Mouse (Mus musculus) heart, embryonic 16.5 days (tissue): Measurements from ENCODE around the gene Cox5a. TPM values are rescaled to one million over a fixed set of nuclear protein-coding genes. Genes with fewer than 3 reads are reported as not detected.

Source experiments
- ATAC-seq: fragments of 200-750 bp; cut with Nextera tagmentation; replicated peaks from 2 replicates; pipeline ENCODE4 v1.8.0; 2017; ENCODE audit warnings: moderate number of reproducible peaks; ENCODE audit not compliant: insufficient read depth, low FRiP score; ENCODE audit errors: extremely low read depth
- H3K27ac ChIP-seq: fragments of 300-500 bp; sonication (generic); 2 replicates; pipeline ENCODE4 v1.5.1; 2014; ENCODE audit warnings: mild to moderate bottlenecking, low read length, control low read depth, moderate library complexity
- H3K27me3 ChIP-seq: fragments of 300-500 bp; sonication (generic); 2 replicates; pipeline ENCODE4 v1.6.1; 2014; ENCODE audit warnings: low read length, mixed read lengths; ENCODE audit not compliant: control insufficient read depth, insufficient read depth
- H3K36me3 ChIP-seq: fragments of 300-500 bp; sonication (generic); 2 replicates; pipeline ENCODE4 v1.6.1; 2014; ENCODE audit not compliant: control insufficient read depth, insufficient read depth
- H3K4me1 ChIP-seq: fragments of 300-500 bp; sonication (generic); 2 replicates; pipeline ENCODE4 v1.6.1; 2014; ENCODE audit warnings: low read length, mixed read lengths; ENCODE audit not compliant: control insufficient read depth, insufficient read depth
- H3K4me2 ChIP-seq: fragments of 300-500 bp; sonication (generic); 2 replicates; pipeline ENCODE4 v1.6.1; 2014; ENCODE audit warnings: low read depth, mild to moderate bottlenecking, control low read depth, low read length
- H3K4me3 ChIP-seq: fragments of 300-500 bp; sonication (generic); 2 replicates; pipeline ENCODE4 v1.5.1; 2014; ENCODE audit warnings: mild to moderate bottlenecking, control low read depth, low read length
- H3K9ac ChIP-seq: fragments of 300-500 bp; sonication (generic); 2 replicates; pipeline ENCODE4 v1.6.1; 2014; ENCODE audit warnings: low read length, control low read depth
- H3K9me3 ChIP-seq: fragments of 300-500 bp; sonication (generic); replicated peaks from 2 replicates; pipeline ENCODE4 v1.6.1; 2016; ENCODE audit warnings: low read length; ENCODE audit not compliant: control insufficient read depth
- WGBS: fragments of 180-500 bp; shearing (Covaris S2); extraction: QIAGEN DNeasy Blood & Tissue Kit; methylation state at CpG from one replicate; pipeline ENCODE4 v1.1.7; 2014; 5-methylcytosine and 5-hydroxymethylcytosine counted together
- polyA plus RNA-seq: library from polyadenylated mRNA; unstranded; fragments of >200 nt; fragmentation: Nextera tagmentation; extraction: Ambion mirVana; gene quantifications from 2 replicates; pipeline ENCODE4 v1.2.1, GENCODE M21; 2015

Gene Cox5a
- polyA plus RNA-seq, 1 experiment from 2014 or later = 1,803 TPM

DNA sequence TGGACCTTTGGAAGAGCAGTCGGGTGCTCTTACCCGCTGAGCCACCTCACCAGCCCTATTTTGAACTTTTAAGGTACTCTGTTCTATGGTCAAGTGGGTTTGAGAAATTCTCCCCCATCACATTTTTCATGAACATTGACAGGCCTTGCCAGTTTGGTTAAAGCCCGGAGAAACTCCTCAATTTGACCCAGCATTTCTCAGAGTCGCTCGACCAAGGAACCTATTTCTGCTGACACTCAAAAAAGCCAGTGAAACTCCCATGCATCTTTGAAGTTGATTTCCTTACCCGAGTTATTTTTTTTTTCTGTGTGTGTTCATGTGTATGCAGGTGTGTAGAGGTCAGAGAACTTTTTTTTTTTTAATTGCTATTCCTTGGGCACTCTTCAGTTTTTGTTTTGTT, 43.5 kb downstream of the Cox5a start:
- H3K9me3 ChIP-seq = no peaks in the 10 kb centered on the region
- H3K27me3 ChIP-seq = no peaks in the 10 kb centered on the region
- H3K9ac ChIP-seq = no peak overlapping the region
- WGBS = 92% methylated on average over 6 of the region's 6 CpGs
- no peak overlapping the region for H3K27ac ChIP-seq
- no peak overlapping the region for H3K4me3 ChIP-seq
- no peak for ATAC-seq
- peaks cover 35% of the 10 kb centered on the region for H3K4me1 ChIP-seq
- peaks cover 3% of the 10 kb centered on the region; the same call in 1 of the 2 replicates for H3K36me3 ChIP-seq
- no peak overlapping the region for H3K4me2 ChIP-seq

DNA sequence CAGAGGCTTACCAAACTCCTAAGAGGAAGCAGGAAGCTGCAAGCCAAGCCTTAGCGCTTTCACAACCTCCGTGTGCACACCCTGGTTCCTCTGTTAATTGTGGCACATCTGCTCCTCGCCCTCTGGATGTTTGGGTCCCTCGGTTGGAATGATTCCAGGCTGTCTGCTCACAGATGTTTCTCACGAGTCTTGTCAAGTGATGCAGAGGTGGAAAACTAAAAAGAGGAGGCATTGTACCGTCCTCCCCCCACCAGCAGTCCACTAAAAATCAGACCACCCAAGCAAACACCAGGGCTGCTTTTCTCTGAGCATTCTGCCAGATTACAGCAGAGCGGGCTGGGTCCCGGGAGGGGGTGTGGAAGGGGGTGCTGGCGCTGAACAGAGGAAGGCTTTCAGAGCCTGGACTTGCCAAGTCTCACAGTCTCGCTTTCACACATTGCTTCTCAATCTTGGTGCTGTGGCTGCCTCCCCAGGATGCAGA, 44.7 kb downstream of the Cox5a start:
- H3K9ac ChIP-seq = no peak overlapping the region
- ATAC-seq = no peak
- H3K27me3 ChIP-seq = no peaks in the 10 kb centered on the region
- H3K4me3 ChIP-seq = no peak overlapping the region
- no peaks in the 10 kb centered on the region for H3K9me3 ChIP-seq
- H3K36me3 ChIP-seq = peaks cover 3% of the 10 kb centered on the region; the same call in 1 of the 2 replicates
- H3K27ac ChIP-seq = 0 out of 2 replicates have a peak overlapping the region, but pooled peaks have one; percentile 2
- peaks cover 31% of the 10 kb centered on the region for H3K4me1 ChIP-seq
- 33% methylated on average over 10 of the region's 10 CpGs for WGBS
- 0 out of 2 replicates have a peak overlapping the region, but pooled peaks have one; percentile 6 for H3K4me2 ChIP-seq

GRCm38 (mm10) chr9:57566846-57567245, 45.8 kb downstream of the Cox5a start:
- H3K36me3 ChIP-seq = peaks cover 3% of the 10 kb centered on the region; the same call in 1 of the 2 replicates
- H3K27ac ChIP-seq = no peak overlapping the region
- no peak for ATAC-seq
- H3K27me3 ChIP-seq = no peaks in the 10 kb centered on the region
- no peaks in the 10 kb centered on the region for H3K9me3 ChIP-seq
- peaks cover 25% of the 10 kb centered on the region for H3K4me1 ChIP-seq
- no peak overlapping the region for H3K4me3 ChIP-seq
- 59% methylated on average over 8 of the region's 8 CpGs for WGBS
- no peak overlapping the region for H3K4me2 ChIP-seq
- no peak overlapping the region for H3K9ac ChIP-seq

- no peaks in the 10 kb centered on the region for H3K9me3 ChIP-seq
- no peak overlapping the region for H3K27ac ChIP-seq
- peaks cover 11% of the 10 kb centered on the region for H3K4me1 ChIP-seq
- ATAC-seq = no peak
- no peaks in the 10 kb centered on the region for H3K27me3 ChIP-seq
- 68% methylated on average over 6 of the region's 6 CpGs for WGBS
- no peak overlapping the region for H3K4me2 ChIP-seq
- peaks cover 3% of the 10 kb centered on the region; the same call in 1 of the 2 replicates for H3K36me3 ChIP-seq
- no peak overlapping the region for H3K9ac ChIP-seq
- no peak overlapping the region for H3K4me3 ChIP-seq
Measured at GRCm38 (mm10) chr9:57568500-57568899, 47.4 kb downstream of the Cox5a start.

- ATAC-seq = no peak
- no peaks in the 10 kb centered on the region for H3K27me3 ChIP-seq
- H3K4me3 ChIP-seq = no peak overlapping the region
- H3K9me3 ChIP-seq = no peaks in the 10 kb centered on the region
- H3K36me3 ChIP-seq = peaks cover 12% of the 10 kb centered on the region
- H3K4me1 ChIP-seq = no peaks in the 10 kb centered on the region
- H3K9ac ChIP-seq = no peak overlapping the region
- no peak overlapping the region for H3K4me2 ChIP-seq
- H3K27ac ChIP-seq = no peak overlapping the region
Measured at GRCm38 (mm10) chr9:57574397-57574796, 53.3 kb downstream of the Cox5a start.

- peaks cover 18% of the 10 kb centered on the region for H3K36me3 ChIP-seq
- no peak overlapping the region for H3K9ac ChIP-seq
- no peak overlapping the region for H3K4me3 ChIP-seq
- H3K9me3 ChIP-seq = no peaks in the 10 kb centered on the region
- H3K27me3 ChIP-seq = no peaks in the 10 kb centered on the region
- WGBS = 61% methylated on average over 3 of the region's 3 CpGs
- ATAC-seq = no peak
- no peaks in the 10 kb centered on the region for H3K4me1 ChIP-seq
- H3K27ac ChIP-seq = no peak overlapping the region
- no peak overlapping the region for H3K4me2 ChIP-seq
Measured at GRCm38 (mm10) chr9:57575577-57575976, 54.5 kb downstream of the Cox5a start.

DNA sequence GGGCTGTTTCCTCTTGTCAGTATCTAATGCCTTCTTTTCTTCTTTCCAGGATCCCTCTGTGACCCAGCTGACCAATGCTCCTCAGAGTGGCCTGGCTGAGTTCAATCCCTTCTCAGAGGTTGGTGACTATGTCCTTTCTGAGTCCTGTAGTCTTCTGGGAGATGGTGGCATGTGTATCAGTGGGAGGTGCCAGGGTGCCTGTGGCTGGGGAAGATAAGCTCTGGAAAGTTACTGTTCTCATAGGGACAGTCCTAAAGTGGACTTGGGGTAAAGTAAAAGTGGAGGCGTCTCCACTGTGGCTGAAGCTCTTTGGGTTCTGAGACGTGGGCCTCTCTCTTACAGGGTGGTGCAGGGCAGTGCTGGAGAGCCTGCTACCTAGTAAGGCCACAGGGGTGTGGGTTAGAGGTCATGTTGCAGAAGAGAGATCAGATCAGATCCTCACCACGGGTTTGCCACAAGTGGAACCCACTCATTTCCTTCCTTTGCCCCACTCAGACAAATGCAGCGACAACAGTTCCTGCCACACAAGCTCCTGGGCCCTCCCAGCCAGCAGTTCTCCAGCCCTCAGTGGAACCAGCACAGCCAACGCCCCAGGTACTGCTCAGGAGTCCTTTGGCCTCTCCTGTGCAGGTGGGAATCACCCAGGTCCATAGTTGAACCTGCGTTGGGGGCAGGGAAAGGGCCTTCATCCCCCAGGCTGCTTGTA, 56.2 kb downstream of the Cox5a start:
- H3K27ac ChIP-seq = no peak overlapping the region
- 68% methylated on average over 6 of the region's 6 CpGs for WGBS
- H3K4me1 ChIP-seq = no peaks in the 10 kb centered on the region
- no peaks in the 10 kb centered on the region for H3K27me3 ChIP-seq
- H3K36me3 ChIP-seq = peaks cover 31% of the 10 kb centered on the region
- no peaks in the 10 kb centered on the region for H3K9me3 ChIP-seq
- no peak overlapping the region for H3K4me2 ChIP-seq
- H3K4me3 ChIP-seq = no peak overlapping the region
- H3K9ac ChIP-seq = no peak overlapping the region
- no peak for ATAC-seq

Other genes starting within 250 kb of the Cox5a start
- gene Ppcdc, start 81.2 kb upstream of the Cox5a start, polyA plus RNA-seq = 20.2 and 21.0 TPM in 2 replicates
- gene Scamp5, start 53.2 kb upstream of the Cox5a start, polyA plus RNA-seq = 7.9 TPM in 2 replicates
- 11.5 and 15.9 TPM in 2 replicates for gene Rpp25, start 17.2 kb upstream of the Cox5a start, polyA plus RNA-seq
- gene Fam219b, start 16.3 kb downstream of the Cox5a start, polyA plus RNA-seq = 12.7 and 13.4 TPM in 2 replicates
- gene Mpi, start 31.5 kb downstream of the Cox5a start, polyA plus RNA-seq = 89.8 and 95.6 TPM in 2 replicates
- gene Scamp2, start 39.7 kb downstream of the Cox5a start, polyA plus RNA-seq = 52.3 and 53.4 TPM in 2 replicates
- 17.9 and 20.1 TPM in 2 replicates for gene Ulk3, start 68.2 kb downstream of the Cox5a start, polyA plus RNA-seq
- gene Cplx3, start 85.0 kb downstream of the Cox5a start, polyA plus RNA-seq = not detected in 2 replicates
- 0.11 TPM in 1 of 2 replicates, not detected in the other for gene Lman1l, start 99.5 kb downstream of the Cox5a start, polyA plus RNA-seq
- 20.4 and 29.9 TPM in 2 replicates for gene Csk, start 132.4 kb downstream of the Cox5a start, polyA plus RNA-seq
- 0.07 TPM in 1 of 2 replicates, not detected in the other for gene Cyp1a2, start 162.4 kb downstream of the Cox5a start, polyA plus RNA-seq
- gene Cyp1a1, start 166.7 kb downstream of the Cox5a start, polyA plus RNA-seq = not detected in 2 replicates
- 18.2 and 19.5 TPM in 2 replicates for gene Edc3, start 187.3 kb downstream of the Cox5a start, polyA plus RNA-seq
- 57.9 and 67.5 TPM in 2 replicates for gene Clk3, start 244.6 kb downstream of the Cox5a start, polyA plus RNA-seq